Mouse (Mus musculus): ENCODE data around the gene Usp48.
A peak's percentile ranks its signal among the peaks of the same experiment; 100 is the strongest.

The Usp48 gene

DNA sequence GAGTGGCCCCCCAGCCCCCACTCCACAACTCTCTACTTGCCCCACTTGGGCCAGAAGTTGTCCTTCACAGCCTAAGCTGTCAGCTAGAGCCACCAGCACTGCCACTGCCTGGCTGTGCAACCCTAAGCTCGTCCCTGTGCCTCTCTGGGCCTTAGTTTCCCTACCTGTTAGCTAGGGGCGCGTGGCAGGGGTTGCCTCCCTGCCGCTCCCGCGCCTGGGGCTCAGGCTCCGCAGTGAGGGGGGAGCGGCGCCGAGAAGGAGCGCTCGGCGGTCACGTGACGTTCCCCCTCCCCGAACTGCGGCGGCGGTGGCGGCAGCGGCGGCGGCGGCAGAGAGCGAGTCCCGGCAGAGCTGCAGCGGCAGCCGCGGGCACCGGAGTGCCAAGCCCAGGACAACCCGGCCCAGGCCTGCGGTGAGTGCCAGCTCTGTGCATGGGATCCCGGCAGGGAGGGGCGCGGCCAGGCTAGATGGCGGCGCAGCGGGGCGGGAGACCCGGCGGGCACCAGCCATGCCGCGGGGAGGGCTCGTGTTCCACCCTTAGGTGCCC, 71.0 kb downstream of the Usp48 start, which contains the start of gene Rap1gap:
Gene Rap1gap, plus strand, starts transcription at position 294 of the 547 bp plus-strand sequence.
- DNase-seq = peak in 1 of 2 experiments; percentile 69

DNA sequence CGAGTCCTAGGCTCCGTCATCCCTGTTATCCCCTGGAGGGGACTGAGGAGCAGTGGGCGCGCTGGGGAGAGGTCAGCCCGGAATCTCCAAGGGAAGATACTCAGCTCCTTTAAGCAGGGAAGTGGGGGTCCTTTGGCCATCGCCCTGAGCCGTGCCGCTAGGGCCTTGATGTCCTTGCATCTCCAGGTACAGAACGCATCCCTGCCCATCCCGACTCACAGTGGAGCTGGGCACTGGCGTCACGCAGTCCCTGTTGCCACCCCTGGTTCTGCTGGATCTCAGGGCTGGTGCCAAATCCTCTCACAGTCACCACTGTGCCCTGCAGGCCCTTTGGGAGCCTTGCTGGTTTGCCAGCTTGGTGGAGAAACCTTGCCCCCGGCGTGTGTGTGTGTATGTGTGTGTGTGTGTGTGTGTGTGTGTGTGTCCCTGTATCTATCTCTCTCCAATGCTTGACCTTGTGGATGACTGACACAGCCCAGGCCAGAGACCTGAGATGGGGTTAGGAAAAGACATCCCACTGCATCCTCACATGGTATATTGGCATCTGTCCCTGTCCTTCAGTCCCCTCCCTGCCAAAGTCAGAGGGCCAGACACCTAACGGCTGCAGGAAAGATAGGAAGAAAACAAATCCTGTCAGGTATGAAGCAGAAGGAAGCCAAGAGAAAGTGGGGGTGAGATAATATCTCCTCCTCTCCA, 71.6 kb downstream of the Usp48 start:
- peak in 1 of 2 experiments; percentile 34 for DNase-seq

GRCm38 (mm10) chr4:137665791-137666190, 72.2 kb downstream of the Usp48 start:
- DNase-seq = no peak

DNA sequence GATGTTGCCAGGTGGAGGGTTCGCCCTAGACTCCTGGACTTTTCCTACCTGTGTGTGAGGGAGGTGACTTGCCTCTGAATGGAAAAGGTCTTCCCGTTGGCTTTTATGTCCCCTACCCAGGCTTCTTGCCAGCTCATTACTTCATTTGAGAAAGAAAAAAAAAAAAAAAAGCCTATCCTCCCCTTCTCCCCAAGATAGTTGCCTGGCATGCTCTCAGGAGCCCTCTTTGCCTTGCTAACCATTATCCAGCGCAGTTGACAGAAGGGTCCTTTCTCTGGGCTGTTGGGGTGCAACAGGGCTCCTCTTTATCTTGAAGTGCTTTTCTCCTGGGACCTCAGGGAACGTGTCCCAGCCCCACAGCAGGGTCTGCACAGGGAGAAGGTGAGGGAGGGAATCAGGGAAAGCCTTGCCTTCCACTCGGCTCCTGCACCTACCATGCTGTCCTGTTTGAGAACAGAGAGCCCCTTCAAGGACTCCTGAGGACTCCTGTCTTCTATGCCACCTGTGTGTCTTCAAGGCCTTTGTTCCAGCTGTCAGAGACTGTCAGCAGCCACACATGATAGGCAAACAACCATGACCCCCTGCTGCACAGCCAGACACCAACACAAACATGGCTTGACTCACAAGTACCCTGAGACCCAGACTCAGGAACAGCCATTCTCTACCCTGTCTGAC, 72.9 kb downstream of the Usp48 start:
- DNase-seq = no peak

GRCm38 (mm10) chr4:137666958-137667345, 73.4 kb downstream of the Usp48 start:
- no peak for DNase-seq

DNA sequence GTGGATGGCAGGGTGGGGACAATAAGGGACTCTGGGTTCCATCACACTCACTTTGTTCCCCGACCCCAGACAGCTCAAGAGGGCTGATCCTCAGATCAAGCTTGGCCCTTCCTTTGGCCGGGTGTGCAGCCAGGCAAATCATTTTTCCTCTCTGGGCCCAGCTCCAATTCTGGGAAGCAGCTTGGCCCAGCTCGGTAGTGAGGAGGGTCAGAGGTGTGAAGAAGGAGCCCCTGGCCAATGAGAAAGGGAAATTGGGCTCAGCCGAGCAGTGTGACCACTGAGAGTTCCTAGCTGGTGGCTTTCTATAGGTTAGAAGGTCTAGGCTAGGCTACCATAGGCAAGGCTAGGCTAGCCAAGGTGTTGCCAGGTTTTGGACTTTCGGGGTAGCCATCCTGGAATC, 74.2 kb downstream of the Usp48 start:
- peak; percentile 56 to 75 for DNase-seq

DNA sequence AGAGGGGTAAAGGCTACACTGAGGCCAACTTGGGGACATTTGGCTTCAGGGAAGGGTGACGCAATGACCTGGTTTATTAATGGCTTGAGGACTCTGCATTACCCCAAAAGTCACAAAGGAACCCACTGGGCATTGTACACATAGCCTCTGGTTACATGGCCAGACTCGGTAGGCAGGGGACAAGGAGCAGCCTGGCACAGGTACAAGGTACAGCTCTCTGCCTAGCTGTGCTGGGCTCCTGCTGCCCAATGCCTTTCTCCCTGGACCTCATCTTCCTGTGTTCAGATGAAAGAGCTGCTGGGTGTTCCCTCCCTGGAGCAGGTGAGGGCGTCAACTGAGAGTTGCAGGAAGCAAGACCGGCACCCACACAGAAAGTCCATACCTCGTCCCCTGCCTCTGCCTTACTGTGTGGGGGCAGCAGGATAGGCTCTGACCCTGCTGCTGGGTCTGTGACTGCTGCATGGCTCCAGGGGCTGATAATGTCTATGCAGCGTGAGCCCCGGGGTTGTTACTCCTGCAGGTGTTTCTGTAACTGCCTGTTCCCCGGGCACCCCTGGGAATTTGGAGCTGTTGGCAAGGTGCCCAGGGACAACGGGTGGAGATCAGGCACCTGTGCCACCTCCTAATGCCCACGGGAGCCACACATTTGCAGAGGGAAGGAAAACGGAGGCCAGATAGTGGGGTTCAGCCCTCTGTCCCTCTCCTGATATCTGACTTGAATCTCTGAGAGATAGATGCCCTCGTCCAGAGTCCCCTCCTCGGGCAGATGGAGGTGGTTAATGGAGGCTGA, 78.4 kb downstream of the Usp48 start:
- DNase-seq = no peak

- DNase-seq = no peak
Measured at GRCm38 (mm10) chr4:137675566-137675965, 82.0 kb downstream of the Usp48 start.

- DNase-seq = peak; percentile 61 to 87
Measured at GRCm38 (mm10) chr4:137676057-137676456, 82.5 kb downstream of the Usp48 start.

DNA sequence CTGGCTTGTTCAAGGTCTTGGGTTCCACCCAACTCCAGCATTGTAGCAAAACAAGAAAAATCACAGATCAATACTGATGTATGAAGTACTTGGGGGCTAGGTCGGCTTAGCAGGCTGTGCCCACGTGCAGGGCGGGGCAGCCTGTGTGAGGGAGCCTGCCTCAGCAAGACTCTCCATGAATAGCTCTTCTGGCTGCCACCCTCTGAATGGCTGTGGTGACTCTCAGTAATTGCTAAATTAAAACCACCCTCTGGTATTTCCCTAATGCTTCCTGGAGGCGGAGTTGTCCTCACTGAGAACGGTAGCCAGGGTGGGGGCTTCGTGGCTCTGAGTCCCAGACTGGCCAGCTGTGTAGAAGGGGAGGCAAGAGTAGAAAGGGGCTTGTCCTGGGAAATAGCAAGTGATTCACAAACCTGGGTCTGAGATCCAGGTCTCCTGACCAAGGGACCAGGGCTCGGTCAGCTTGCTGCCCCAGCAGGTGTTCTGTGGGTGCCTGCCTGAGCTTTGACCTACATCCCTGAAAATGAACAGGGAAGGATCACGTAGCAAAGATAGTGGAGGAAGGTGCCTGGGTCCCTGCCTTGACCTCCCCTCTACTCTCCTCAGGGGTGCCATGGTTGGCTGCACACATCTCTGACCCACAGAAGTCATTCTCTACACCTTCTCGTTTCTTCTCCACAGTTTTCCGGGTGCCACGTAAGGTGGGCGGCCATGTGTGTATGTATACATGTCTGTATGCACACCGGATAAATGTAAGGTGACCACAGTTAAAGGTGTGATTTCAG, 83.3 kb downstream of the Usp48 start:
- no peak for DNase-seq

GRCm38 (mm10) chr4:137677906-137678305, 84.4 kb downstream of the Usp48 start:
- peak in 1 of 2 experiments; percentile 32 for DNase-seq

DNA sequence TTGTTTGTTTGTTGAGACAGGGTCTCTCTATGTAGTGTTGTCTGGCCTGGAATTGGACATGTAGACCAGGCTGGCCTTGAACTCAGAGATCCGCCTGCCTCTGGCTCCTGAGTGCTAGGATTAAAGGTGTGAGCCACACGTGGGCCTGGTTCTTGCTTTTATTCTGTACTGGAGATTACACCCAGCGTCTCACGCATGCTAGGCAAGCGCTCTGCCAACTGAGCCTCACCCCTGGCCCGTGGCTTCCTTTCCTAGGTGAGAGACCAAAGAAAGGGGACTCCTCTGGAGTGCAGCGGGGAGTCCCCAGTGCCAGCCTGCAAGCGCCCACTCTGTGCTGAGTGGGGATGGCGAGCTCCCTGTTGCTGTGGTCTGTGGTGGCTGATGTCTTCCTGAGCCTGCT, 85.0 kb downstream of the Usp48 start:
- no peak for DNase-seq

GRCm38 (mm10) chr4:137679979-137680550, 86.5 kb downstream of the Usp48 start:
- DNase-seq = no peak

DNA sequence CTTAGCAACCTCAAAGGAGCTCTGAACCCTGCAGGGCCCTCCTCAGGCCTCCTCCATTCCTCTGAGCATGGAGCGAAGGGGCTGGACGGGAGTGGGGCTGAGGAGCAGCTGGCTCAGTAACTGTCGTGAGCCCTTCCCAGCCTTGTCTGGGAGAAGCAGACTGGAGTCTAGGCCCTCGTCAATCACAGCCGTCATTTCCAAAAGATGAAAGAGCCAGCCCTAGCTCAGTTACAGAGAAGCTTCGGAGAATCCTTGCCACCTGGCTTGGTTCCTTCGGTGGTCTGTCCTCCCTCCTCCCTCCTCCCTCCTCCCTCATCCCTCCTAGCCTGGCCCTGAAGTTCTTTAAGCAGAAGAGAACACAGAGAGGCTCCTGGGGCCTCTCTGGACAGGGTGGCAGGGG, 87.2 kb downstream of the Usp48 start:
- DNase-seq = no peak

- DNase-seq = peak; percentile 67 to 75
Measured at GRCm38 (mm10) chr4:137681408-137682104, 88.0 kb downstream of the Usp48 start.

GRCm38 (mm10) chr4:137682961-137683453, 89.5 kb downstream of the Usp48 start:
- peak; percentile 76 to 79 for DNase-seq

GRCm38 (mm10) chr4:137684830-137685343, 91.3 kb downstream of the Usp48 start:
- no peak for DNase-seq

GRCm38 (mm10) chr4:137686303-137686702, 92.7 kb downstream of the Usp48 start:
- peak; percentile 59 to 60 for DNase-seq

GRCm38 (mm10) chr4:137687234-137687825, 93.8 kb downstream of the Usp48 start:
- no peak for DNase-seq

DNA sequence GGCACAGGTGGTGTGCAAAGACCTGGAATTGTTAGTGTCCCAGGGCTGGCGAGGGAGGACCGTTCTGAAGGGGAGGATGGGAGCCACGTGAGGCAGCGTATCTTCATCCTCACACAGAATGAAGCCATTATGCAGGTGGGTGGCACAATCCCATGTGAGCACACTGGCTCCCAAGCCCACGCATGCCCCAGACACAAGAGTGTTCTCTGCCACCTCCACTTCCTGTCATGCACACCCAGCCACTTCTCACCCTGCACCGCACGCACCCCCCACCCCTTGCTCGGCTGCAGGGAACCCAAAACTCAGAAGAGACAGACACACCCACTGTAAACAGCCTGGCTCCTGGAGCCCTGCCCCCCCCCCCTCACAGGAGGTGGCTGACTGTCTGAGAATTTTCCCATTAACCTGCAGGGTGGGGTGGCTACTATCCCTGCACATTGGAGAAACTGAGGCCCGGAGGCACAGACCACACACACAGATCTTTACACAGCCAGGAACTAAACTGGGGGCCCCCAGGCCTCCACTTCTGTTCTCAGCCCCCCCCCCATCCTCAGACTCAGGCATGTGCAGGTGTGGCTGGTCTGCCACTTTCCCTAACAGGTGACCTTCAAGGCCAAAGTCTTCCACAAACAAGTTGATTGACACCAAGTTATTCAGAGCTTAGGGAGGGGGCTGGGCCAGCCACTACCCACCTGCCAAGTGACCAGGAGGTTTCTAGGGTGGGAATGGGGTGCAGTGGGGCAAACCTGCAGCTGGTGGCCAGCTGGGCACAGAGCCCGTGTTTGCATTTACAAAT, 98.8 kb downstream of the Usp48 start:
- no peak for DNase-seq

Measured in kidney, postnatal 36 days (tissue).